Mouse (Mus musculus) olfactory bulb, adult 2 months (tissue): ENCODE measurements at regions not wholly inside any gene's neighbourhood (a gene's known extent, or its start where the extent isn't known, plus 50 kb on each side); places are given as distances from the start of the nearest gene placed in this dataset.

Experiments
- CTCF ChIP-seq: fragments of 200-500 bp; IDR thresholded peaks from 2 replicates; pipeline ENCODE4 v1.5.1; 2012; ENCODE audit warnings: low read depth, mild to moderate bottlenecking, low read length, moderate library complexity; ENCODE audit not compliant: insufficient read depth
- POLR2A ChIP-seq: fragments of 200-500 bp; IDR thresholded peaks from 2 replicates; pipeline ENCODE4 v1.6.1; 2012; ENCODE audit warnings: mild to moderate bottlenecking, low read depth, low read length, moderate library complexity; ENCODE audit not compliant: insufficient read depth

GRCm38 (mm10) chr10:119110614-119111013, 129.2 kb downstream of the Cand1 start:
- no peak for TF ChIP-seq POLR2A
- TF ChIP-seq CTCF = no peak
